Mouse (Mus musculus) bone marrow macrophage, adult 2 months (primary cell): Measurements from ENCODE around the gene Kcnh4.

Experiments used
- CTCF ChIP-seq: IDR thresholded peaks from 2 replicates; pipeline ENCODE4 v1.5.1; 2012; ENCODE audit warnings: low read depth, mild to moderate bottlenecking, low read length, moderate library complexity
- POLR2A ChIP-seq: IDR thresholded peaks from 2 replicates; pipeline ENCODE4 v1.6.1; 2012; ENCODE audit warnings: mild to moderate bottlenecking, low read depth, low read length, borderline replicate concordance

DNA sequence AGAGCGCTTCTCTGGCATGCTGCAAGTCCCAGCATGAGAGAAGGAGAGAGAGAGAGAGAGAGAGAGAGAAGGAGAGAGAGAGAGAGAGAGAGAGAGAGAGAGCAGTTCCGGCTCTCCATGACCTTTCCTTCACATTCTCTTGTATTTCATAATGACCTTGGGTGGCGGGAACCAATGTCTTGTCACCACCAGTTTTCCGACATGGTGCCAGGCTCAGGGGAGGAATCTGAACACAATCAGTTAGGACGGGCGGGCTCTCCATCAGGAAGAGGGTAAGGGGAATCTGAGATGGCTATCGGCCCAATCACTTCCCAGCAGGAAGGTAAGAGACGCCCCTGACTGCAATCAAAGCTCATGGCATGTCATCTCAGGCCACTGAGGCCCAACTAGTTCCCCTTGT lies 20.5 kb upstream of the Kcnh4 start:
- TF ChIP-seq CTCF (no peak), POLR2A (no peak)
